Mouse (Mus musculus) left cerebral cortex, postnatal 25 days (tissue): ENCODE measurements around the gene Teddm2. TPM values are rescaled to one million over a fixed set of nuclear protein-coding genes. Genes with fewer than 3 reads are reported as not detected.

ENCODE experiments used
- DNase-seq, 2 experiments: peaks; one replicate each; pipeline ENCODE4 v3.0.0; 2022; ENCODE audit warnings: low spot score in 2 of 2, mixed read lengths in 1 of 2
- intact Hi-C: fragments of 180-260 bp; cut with DNase I; formaldehyde crosslinking; loops from one replicate; pipeline ENCODE4 v1.15.1; 2025
- total RNA-seq, 2 experiments: library from RNA; stranded (reverse); gene quantifications; 2 replicates each; pipeline ENCODE4 v1.2.3; 2021

The Teddm2 gene
- 1 to 10 TPM; 2.9 to 4.0 TPM for total RNA-seq

DNA sequence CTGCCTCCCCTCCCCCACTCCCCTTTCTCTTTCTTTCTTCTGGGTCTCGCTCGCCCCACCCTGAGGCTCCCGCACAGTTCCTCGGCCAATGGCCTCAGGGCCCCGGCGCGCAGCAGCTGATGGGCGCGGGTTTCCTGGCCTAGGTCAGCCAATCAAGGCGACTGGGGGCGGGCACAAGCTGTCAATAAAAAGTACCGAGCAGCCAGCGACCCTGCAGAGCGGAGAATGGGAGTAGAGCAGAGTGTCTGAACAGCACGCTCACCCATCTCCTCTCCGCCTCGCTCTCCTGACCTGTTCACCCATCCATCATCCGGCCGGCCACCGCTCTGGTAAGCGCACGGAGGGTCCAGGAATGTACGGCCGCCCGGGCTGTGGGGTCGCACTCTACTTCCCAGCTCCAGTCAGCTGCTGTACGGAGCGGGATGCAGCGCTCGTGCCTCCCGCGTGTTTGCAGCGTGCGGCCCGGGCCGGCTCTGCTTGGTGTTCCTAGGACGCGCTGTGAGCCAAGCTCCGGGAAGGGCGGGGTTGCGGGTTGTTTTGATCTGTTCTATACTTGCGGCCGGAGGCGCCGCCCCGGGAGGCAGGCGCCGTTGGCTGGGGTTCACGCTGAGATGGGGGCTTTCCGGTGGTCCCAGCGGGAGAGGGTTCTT is at the start of gene Teddm2, which contains the start of gene Glul:
TSS of gene Teddm2 (minus strand) at position 498 of the 650 bp plus-strand sequence.
TSS of gene Glul (plus strand) at position 214 of the 650 bp plus-strand sequence.
- peak; percentile 94 to 97 for DNase-seq
- intact Hi-C loops: loop anchor here (1.0 to 10.0 kb wide), 4 partner anchors 132 to 827 kb away; no protein-coding TSS in a partner anchor

DNA sequence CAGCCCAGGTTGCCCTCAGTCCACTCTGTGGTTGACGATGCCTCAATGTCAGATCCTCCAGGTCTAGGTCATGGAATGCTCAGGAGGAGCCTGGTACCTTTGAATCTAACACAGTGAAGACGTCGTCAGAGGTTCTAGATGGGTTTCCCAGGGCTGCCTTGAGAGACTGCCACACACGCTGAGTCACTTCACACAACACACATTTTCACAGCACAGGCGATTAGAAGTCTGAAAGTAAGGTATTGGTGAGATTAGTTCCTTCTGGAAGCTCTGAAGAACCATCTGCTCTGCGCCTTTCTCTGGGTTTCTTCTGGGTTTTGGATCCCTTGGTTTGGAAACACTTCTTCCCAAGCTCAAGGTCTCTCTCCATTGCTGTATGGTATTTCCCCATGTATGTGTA is 47.8 kb upstream of the Teddm2 start:
- intact Hi-C loops: no loop called here
- peak; percentile 11 to 76 for DNase-seq

DNA sequence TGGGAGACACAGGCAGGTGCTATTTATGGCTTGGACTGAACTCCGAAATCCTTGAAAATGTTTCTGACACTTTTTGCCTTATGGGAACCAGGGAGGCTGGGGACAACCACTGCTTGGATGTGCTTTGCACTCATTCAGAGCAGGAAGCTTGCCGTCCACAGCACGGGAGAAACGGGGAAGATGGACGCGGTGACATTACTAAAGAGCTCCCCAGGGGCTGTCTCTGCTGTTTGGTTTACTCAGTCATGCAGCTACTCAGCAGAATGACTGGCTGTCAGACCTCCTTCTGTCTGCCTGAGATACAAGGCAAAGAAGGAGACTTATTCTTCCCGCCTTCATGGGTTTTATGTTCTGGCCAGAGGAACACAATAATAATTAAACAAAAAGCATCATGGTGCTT is 46.9 kb upstream of the Teddm2 start:
- intact Hi-C loops: no loop called here
- DNase-seq: no peak

DNA sequence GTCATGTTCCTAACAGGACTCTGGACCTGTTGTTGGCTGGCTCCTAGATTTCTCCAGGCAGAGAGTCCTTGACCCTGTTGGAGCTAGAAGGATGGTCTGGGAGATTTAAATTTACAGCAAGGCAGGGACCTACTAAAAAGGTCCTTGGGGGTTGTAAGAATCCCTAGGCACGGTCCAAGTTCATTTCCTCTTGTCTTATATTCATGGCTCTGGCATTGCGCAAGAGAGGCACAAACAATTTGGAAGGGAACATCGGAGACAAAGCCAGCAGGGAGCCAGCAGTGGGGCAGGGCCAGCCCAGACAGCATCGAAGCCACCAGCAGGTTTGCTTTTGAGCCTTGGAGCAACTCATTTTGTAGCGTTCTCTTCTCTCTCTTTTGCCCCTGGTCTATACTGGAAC is 45.2 kb upstream of the Teddm2 start:
- intact Hi-C loops: no loop called here
- DNase-seq: no peak

DNA sequence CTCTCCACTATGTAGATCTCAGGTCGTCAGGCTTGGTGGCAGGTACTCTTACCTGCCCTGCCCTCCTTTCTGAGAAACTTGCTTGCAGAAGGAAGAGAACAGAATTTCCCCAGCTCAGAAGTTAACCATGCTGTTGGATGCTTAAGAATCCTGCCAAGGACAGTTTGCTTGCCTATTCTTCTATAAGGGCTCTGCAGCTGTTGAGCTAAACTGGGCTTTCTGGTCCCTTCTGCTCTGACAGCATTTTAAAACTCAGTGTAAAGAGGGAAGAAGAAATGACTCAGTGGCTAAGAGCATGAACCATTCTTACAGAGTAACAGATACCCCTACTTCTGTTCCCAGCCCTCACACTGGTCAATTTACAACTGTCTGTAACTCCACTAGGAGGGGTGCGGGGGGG is 41.0 kb upstream of the Teddm2 start:
- intact Hi-C loops: no loop called here
- DNase-seq: peak in 1 of 2 experiments; percentile 82

DNA sequence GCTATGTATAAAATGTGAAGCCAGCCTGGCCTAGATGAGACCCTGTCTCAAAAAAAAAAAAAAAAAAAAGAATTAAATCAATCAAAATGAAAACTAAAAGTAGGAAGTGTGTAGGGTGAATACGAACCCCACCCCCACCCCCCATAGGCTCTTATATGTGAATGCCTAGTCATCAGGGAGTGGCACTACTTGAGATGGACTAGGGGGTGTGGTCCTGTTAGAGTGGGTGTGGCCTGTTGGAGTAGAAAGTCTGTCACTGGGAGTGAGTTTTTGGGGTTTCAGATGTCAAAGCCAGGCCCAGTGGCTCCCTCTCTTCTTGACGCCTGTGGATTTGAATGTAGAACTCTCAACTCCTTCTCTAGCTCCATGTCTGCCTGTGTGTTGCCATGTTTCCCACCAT is 37.0 kb upstream of the Teddm2 start:
- intact Hi-C loops: no loop called here

DNA sequence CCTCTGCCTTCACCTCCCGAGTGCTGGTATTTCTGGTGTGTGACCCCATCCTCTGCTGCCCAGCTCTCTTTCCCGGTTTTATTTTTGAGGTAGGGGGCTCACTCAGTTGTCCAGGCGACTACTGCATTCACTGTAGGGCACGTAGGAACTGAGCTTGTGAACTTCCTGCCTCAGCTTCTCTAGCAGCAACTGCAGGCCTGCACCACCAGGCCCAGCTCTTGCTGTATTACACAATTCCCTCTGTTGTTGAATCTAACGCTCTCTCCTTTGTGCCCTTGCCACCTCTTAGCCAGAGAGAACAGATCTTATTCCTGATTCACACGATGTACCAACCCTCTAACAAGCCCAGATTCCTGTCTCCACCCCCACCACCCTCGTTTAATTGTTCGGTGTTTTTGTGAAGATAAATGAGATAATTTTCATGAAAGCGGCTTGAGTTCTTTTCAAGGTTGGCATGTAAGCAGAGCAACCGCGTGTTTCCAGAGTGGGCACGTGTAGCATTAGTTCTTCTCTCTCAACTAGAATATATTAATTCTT is 35.9 kb upstream of the Teddm2 start:
- intact Hi-C loops: no loop called here
- DNase-seq: no peak

More for the DNA sequence above, 37.0 kb upstream of the Teddm2 start:
- no peak for DNase-seq

DNA sequence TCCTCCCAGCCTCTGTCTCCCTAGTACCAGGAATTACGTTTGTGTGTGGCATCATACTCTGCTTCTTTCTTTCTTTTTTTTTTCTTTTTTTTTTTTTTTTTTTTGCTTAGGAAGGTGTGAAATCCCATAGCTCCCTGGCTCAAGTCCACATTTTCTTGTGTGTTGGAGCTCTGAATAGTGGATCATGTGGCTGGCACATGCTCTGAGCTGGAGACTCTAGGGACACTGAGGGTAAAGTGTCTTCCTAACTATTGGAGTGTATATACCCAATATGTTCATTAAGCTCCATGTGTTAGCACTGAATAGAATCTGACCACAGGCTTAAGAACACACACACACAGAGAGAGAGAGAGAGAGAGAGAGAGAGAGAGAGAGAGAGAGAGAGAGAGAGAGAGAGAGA is 33.7 kb upstream of the Teddm2 start:
- no peak for DNase-seq
- intact Hi-C loops: no loop called here

DNA sequence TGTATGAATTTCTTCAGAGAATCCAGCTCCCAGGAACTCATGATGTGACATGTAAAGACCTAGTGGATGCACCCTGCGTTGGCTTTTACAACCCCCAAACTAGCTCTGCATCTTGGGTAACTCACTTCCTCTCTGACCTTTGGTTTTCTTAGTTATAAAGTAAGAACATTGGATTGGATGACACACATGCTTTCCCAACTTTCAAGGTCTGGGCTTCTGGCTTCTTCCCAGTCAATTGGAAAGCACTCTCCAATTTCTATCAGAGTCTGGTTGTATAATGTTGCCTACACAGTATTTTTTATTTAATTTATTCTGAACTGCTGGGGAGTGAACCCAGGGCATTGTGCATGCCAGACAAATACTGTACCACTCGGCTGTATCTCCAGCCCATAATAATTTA is 30.4 kb upstream of the Teddm2 start:
- intact Hi-C loops: no loop called here
- DNase-seq: no peak

DNA sequence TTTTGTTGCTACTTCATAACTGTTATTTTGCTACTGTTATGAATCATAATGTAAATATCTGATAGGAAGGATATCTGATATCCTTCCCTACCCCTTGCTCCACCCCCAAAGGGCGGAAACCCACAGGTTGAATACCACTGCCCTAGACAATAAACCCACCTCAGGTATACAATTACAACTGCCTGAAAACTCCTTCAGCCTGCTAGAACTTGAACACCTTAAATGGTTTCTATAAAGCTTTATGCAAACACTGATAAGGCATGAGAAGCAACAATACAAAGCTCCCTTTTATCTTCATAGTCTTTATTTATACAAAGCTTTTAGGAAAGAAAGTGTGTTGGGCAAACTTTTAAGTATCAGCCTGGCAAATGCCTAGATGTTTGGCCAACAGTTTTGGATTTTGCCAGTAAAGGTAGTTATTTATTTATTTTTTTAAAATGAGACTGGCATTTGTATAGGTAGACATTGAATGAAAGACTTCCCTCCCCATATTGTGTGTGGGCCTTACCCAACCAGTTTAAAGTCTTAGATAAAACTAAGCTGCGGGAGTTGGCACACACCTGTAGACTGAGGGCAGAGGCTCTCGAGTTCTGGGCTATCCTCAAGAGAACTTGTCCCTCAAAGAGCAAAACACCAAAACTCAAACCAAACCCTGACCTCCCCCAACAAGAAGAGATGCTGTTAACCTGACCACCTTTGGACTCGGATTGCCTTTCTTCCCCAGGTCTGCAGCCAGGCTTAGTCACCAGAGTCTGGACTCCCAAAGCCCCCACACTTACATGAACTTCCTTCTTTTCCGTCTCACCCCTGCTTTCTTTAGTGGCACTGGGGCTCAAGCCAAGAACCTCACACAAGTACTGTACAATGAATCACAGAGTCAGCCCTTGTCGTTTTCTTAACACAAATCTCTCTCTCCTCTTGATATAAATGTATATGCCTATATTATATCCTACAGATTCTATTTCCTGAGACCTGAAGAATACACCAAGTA is 24.7 kb upstream of the Teddm2 start:
- no peak for DNase-seq

DNA sequence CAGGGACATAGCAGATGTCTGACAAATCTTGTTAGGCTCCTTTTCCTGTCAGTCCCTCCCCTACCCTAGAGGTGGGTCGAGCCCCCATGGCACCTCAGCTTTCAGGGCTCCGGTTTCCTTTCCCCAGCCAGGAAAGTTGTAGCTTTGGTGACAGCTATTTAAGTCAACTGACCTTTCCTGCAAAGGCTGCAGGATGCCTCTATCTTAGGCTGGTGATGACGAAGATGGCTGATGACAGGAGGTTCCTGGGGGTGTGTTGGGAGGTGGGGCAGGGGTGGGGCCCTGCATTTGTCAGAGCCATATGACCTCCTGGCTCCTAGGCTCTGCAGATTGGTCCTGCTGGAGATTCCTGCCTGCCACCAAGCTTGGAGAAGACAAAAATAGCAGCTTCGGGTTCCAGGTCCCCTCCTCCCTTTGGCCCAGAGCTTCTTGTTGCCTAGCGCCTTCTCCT is 22.6 kb upstream of the Teddm2 start:
- intact Hi-C loops: no loop called here
- DNase-seq: no peak

More for the DNA sequence above, 24.7 kb upstream of the Teddm2 start:
- intact Hi-C loops: no loop called here

DNA sequence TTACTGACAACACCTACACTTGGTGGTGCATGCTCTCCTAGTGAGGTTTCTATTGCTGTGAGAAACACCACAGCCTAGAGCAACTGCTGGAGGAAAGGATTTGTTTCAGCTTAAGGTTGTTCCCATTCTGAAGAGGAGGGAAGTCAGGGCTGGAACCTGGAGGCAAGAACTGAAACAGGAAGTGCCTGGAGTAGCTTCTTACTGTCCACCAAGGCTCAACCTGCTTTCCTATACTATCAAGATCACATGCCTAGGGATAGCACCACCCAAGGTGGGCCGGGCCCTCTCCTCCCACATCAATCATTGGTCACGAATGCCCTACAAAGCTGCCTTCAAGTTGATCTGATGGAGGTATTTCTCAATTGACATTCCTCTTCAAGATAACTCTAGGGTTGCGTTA is 21.6 kb upstream of the Teddm2 start:
- DNase-seq: no peak
- intact Hi-C loops: no loop called here

DNA sequence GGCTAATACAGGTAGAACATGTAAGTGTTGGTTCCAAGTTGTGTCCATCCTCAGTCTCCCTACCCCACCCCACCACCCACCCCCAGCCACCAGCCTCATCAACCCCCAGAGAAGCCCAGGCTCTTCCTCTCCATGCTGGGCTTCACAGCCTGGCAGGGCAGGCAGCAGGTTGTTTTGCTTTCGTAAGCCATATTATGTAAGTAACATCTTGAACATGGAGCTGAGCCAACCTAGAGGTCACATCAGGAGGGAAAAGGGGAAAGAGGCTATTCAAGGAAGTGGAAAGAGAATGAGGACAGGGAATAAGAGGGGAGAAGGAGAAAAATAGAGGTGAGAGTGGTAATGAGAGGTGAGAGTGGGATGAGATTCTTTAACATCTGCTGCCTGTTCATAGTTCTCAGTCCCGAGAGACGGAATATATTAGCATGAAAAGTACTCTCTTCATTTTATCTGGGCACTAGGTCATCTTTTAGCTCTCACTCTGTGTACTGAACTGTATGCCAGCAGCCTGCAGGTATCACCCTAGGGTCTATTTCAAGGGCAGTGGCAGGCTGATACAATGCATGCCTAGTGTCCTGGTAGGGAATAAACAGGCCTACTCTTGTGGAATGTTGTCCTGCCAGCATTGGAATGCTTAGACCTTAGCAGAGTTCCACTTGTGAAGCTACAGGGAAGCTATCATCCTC is 18.6 kb upstream of the Teddm2 start:
- DNase-seq: no peak
- intact Hi-C loops: no loop called here

DNA sequence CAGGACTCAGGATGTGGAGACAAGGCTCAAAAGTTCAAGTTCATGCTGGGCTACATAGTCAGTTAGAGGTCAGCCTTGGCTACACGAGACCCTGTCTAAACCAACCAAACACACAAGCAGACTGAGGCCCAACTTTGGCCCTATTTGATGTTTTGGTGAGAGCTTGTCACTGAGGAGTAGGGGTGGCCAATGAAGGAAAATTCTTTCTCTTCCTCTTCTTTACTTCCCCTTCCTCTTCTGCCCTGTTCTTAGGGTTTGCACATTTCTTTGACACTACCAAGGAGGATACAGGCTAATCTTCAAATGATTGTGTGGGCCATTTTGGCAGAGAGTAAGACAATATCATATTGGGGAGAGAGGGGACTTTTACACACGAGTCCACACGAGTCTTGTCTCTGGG is 13.8 kb upstream of the Teddm2 start:
- intact Hi-C loops: no loop called here
- no peak for DNase-seq

DNA sequence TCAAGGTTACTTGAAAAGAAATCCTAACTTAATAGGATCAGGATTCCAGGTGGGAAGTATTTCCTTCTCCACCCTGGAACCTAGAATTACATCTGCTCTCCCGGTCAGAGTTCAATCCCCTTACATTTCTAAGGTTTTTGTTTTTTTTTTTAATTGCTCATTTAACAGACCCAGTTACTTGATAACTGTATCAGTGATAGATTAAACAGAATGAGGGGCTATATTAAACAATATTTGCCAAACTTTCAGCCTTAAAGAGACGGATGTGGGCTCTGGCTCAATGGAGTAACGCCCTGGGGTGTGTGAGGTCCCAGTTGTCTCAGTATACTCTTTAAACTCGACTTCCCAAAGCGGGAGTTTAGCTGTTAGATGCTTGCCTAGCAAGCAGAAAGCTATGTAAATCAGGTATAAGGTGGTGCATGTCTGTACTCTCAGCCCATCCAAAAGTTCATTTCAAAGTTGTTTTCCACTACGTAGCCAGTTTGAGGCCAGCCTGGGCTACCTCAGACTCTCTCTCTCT is 11.3 kb upstream of the Teddm2 start:
- no peak for DNase-seq
- intact Hi-C loops: no loop called here

DNA sequence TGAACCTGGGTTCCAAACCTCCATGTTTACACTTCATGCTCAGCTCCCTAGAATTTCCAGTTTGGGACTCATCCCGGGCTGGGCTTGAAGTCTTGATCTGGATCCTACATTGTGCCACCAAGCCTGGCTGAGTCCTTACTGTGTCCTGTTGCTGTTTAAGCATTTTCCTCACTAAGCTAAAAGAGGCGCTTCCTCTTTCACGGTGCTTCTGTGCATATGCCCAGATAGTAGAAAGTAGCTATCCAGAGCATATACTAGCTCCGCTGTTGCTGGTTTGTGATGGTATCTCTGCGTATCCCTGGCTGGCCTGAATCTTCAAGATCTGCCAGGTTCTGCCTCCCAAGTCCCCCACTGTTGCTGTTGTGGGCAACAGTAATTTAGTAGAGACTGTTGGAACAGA is 10.4 kb upstream of the Teddm2 start:
- no peak for DNase-seq
- intact Hi-C loops: no loop called here

DNA sequence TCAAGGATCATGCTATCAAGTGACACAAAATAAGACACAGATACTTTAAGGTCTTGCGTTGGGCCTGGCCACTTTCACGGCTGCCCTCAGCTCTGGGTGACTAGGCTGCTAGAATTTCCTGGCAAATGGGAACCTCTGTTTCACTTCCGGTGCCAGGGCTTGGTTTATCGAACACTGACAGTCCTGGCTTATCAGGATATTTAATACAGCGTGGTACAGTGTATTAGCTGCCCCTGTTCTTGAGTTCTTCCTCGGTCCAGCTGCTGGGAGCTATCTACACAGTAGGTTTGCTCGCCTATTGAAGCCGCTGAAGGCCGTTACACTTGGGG is 9.9 kb upstream of the Teddm2 start:
- DNase-seq: no peak
- intact Hi-C loops: no loop called here

DNA sequence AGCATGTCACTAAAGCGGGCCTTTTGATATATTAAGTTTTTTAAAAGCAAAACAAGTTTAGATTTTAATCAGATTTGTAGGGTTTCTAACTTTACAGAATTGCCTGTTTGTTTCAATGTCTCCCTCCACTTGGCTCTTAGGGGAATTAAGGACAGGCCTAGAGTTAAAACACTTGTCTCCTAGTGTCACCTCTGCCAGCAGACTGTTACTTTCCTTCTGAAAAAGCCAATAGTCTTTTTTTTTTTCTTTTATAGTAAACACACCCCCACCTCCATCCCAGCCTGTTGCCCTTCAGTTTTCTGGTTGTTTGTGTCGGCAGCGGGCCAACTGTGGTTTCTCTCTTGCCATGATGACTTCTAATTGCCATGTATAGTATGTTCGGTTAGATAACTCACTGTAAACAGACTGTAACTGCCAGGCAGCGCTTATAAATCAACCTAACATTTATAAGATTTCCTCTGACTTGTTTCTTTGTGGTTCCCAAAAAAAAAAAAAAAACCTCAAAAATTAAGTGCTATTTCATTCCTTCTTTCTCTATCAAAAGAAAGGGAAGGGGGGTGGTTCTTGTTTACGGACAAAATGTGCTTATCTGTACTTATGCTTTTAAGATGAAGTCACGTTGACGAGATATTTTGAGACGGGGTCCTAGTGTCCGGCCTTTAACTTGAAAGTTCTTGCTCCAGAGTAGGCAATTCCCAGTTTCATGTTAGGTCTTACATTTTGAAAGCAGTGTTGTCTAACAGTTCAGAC is 9.4 kb upstream of the Teddm2 start:
- DNase-seq: no peak
- intact Hi-C loops: no loop called here

DNA sequence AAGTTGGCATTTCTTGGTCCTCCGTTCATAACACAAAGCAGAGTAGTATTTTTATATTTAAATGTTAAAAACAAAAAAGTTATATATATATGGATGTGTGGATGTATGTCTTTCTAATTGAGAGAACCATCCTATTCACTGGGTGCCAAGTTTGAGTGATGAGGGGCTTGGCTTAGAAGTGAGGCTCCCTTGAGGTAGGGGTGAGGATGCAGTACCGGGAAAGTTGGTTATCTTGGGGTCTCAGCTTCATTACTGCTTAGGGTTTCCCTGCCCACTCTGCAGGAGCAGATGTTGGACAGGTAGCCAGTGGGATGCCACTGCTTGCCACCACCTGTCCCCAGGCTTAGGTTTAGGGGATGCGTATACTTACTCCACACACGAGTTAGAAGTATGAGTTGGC is 8.7 kb upstream of the Teddm2 start:
- intact Hi-C loops: no loop called here
- no peak for DNase-seq
